Mouse (Mus musculus): Measurements from ENCODE around the gene Add1. TPM values are rescaled to one million over a fixed set of nuclear protein-coding genes. Genes with fewer than 3 reads are reported as not detected.

Add1 gene
- total and polyA plus RNA-seq, 2 experiments from 2014 or later, result 104 to 246 TPM

DNA sequence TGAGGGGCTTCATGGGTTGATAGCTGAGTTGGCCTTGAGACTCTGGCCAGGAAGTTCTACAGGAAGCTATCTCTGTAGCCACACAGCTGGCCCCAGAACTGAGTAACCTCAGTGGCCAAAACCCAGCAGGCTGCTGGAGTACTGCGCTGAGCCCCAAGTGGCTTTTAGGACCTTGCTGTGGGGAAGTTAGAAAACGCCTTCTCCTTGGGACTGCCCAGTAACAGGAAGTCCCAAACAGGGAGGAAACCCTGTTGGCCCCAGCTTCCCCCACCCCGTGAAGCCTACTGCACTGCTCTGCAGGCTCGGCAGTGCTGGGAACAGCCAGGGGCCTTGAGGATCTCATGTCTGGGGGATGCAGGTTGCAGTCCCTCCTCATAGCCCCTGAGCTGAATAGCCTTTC, 30.4 kb upstream of the Add1 start:
- H3K36me3 ChIP-seq (replicated peaks; ENCODE audit: control insufficient read depth, insufficient read depth, low read length), result no peaks in the 10 kb centered on the region
- DNase-seq (ENCODE audit: low spot score) (no peak), ATAC-seq (ENCODE audit: insufficient read depth, low read depth) (no peak)
- WGBS, result 40% methylated on average over 4 of the region's 4 CpGs
- H3K4me2 ChIP-seq (ENCODE audit: low read depth, low read length), result no peak overlapping the region
- H3K27ac ChIP-seq (ENCODE audit: low read depth), result no peak overlapping the region
- no peak for TF ChIP-seq CTCF (IDR thresholded peaks at IDR 0.05; ENCODE audit: low read depth)
- no peak for TF ChIP-seq EP300 (IDR thresholded peaks at IDR 0.05; ENCODE audit: low read depth)
- no peak overlapping the region for H3K4me3 ChIP-seq (ENCODE audit: low read depth, low read length)
- H3K27me3 ChIP-seq (ENCODE audit: control insufficient read depth, insufficient read depth, low read length), result no peaks in the 10 kb centered on the region
- no peaks in the 10 kb centered on the region for H3K9me3 ChIP-seq (replicated peaks; ENCODE audit: control insufficient read depth, low read length)
- H3K4me1 ChIP-seq (ENCODE audit: control insufficient read depth, insufficient read depth), result no peaks in the 10 kb centered on the region
- no peak overlapping the region for H3K9ac ChIP-seq (replicated peaks; ENCODE audit: low read depth, low read length)

DNA sequence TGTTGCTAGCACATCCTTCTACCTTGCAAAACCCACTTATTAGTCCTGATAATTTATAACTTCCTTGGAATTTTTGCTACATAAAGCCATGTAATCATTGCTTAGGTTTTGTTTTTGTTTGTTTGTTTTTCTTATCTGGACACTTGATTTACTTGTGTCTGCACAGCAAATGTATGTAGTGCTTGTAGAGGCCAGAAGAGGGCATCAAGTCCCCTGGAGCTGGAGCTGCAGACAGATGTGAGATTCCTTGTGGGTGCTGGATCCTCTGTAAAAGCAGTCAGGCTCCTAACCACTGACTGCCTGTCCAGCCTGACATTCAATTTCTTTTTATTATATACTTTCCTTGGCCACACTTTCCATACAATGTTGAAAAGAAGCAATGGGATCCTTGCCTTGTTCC, 26.1 kb upstream of the Add1 start:
- Histone ChIP-seq H3K27me3 (ENCODE audit: control insufficient read depth, insufficient read depth, low read length) (no peaks in the 10 kb centered on the region), H3K4me2 (ENCODE audit: low read depth, low read length) (no peak overlapping the region), H3K9me3 (replicated peaks; ENCODE audit: control insufficient read depth, low read length) (no peaks in the 10 kb centered on the region), H3K4me3 (ENCODE audit: low read depth, low read length) (no peak overlapping the region), H3K4me1 (ENCODE audit: control insufficient read depth, insufficient read depth) (peaks cover 11% of the 10 kb centered on the region; the same call in 1 of the 2 replicates), H3K36me3 (replicated peaks; ENCODE audit: control insufficient read depth, insufficient read depth, low read length) (no peaks in the 10 kb centered on the region), H3K27ac (ENCODE audit: low read depth) (no peak overlapping the region), H3K9ac (replicated peaks; ENCODE audit: low read depth, low read length) (no peak overlapping the region)
- no peak for ATAC-seq (ENCODE audit: insufficient read depth, low read depth)
- TF ChIP-seq CTCF (IDR thresholded peaks at IDR 0.05; ENCODE audit: low read depth) (peak; percentile 59), EP300 (IDR thresholded peaks at IDR 0.05; ENCODE audit: low read depth) (no peak)
- DNase-seq (ENCODE audit: low spot score), result peak; percentile 46

DNA sequence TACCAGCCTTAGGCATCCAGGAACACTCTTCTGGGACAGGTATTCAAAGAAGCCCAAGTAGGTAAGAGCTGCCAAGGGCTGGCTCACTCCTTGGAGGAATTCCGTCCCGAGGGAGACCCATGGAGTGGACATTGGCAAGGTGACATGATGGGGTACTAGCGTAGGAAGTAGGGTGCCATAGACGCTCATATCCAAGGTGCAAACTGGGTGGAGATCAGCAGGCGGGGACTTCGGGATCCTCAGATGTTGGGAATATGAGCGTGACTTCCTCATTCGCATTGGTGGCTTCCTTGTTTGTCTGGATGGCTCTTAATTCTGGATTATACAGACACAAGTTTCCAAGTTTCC, 24.4 kb upstream of the Add1 start:
- WGBS, result 22% methylated on average over 8 of the region's 8 CpGs
- ATAC-seq (ENCODE audit: insufficient read depth, low read depth) (no peak), DNase-seq (ENCODE audit: low spot score) (no peak)
- H3K4me3 ChIP-seq (ENCODE audit: low read depth, low read length), result peak overlapping the region; percentile 66
- H3K4me2 ChIP-seq (ENCODE audit: low read depth, low read length), result peak overlapping the region; percentile 88
- no peak for TF ChIP-seq CTCF (IDR thresholded peaks at IDR 0.05; ENCODE audit: low read depth)
- TF ChIP-seq EP300 (IDR thresholded peaks at IDR 0.05; ENCODE audit: low read depth), result no peak
- no peaks in the 10 kb centered on the region for H3K27me3 ChIP-seq (ENCODE audit: control insufficient read depth, insufficient read depth, low read length)
- peak overlapping the region; percentile 80 for H3K9ac ChIP-seq (replicated peaks; ENCODE audit: low read depth, low read length)
- H3K27ac ChIP-seq (ENCODE audit: low read depth), result no peak overlapping the region
- H3K4me1 ChIP-seq (ENCODE audit: control insufficient read depth, insufficient read depth), result peaks cover 11% of the 10 kb centered on the region; the same call in 1 of the 2 replicates
- no peaks in the 10 kb centered on the region for H3K9me3 ChIP-seq (replicated peaks; ENCODE audit: control insufficient read depth, low read length)
- no peaks in the 10 kb centered on the region for H3K36me3 ChIP-seq (replicated peaks; ENCODE audit: control insufficient read depth, insufficient read depth, low read length)

DNA sequence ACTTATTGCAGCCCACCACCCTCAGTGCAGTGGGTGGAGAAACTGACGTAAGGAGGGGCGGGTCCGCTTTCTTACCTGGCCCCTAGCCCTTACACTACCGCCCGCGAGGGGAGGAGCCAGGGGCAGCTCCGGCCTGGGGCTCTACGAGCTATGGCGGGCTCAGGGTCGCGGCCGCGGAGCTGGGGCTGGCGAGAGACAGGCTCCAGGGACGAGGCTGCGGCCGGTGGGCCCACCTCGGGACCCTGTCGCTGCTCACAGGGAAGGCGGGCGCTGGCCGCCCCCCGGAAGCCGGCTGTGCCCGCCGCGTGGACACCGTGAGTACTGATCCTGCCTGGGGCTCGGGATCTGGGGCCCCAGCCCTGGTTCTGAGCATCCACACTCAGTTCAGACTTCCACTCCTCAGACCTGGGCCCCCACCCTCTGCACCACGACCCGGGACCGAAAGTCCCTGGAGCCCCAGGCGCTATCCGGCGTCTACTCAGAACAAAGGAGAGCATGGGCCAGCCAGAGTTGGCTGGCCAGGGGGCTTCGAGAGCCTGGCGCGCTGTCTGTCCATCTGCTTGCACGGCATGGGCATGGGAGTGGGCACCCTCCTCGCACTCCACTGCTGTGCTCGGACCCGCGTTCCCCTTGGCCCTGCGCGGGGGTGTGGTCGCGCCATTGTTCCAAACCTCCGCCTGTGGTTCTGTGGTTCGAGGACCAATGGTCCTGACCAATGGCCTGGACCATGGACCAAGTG, 23.8 kb upstream of the Add1 start:
- Histone ChIP-seq H3K9ac (replicated peaks; ENCODE audit: low read depth, low read length) (peak overlapping the region; percentile 80), H3K4me2 (ENCODE audit: low read depth, low read length) (peak overlapping the region; percentile 88), H3K4me1 (ENCODE audit: control insufficient read depth, insufficient read depth) (peaks cover 11% of the 10 kb centered on the region; the same call in 1 of the 2 replicates), H3K4me3 (ENCODE audit: low read depth, low read length) (peak overlapping the region; percentile 66), H3K36me3 (replicated peaks; ENCODE audit: control insufficient read depth, insufficient read depth, low read length) (no peaks in the 10 kb centered on the region), H3K27me3 (ENCODE audit: control insufficient read depth, insufficient read depth, low read length) (no peaks in the 10 kb centered on the region), H3K27ac (ENCODE audit: low read depth) (no peak overlapping the region), H3K9me3 (replicated peaks; ENCODE audit: control insufficient read depth, low read length) (no peaks in the 10 kb centered on the region)
- ATAC-seq (ENCODE audit: insufficient read depth, low read depth) (peak; percentile 64), DNase-seq (ENCODE audit: low spot score) (peak; percentile 18)
- TF ChIP-seq EP300 (IDR thresholded peaks at IDR 0.05; ENCODE audit: low read depth) (no peak), CTCF (IDR thresholded peaks at IDR 0.05; ENCODE audit: low read depth) (no peak)
- WGBS, result under 1% methylated on average over 32 of the region's 49 CpGs

DNA sequence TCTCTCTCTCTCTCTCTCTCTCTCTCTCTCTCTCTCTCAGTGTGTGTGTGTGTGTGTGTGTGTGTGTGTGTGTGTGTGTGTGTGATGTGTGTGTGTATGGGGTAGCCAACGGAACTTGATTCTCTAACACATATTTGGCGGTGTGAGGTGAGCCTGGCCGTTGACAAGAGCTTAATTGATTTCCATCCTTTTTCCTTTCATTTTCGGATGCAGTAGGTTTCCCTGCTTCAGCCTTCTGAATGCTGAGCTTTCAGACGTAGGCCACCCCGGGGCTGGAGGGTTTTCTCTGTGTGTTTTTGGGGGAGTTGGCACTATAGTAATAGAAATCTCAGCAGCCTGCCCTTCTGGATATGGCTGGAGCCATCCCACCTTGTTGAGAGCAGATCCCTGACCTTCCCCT, 23.2 kb upstream of the Add1 start:
- Histone ChIP-seq H3K4me3 (ENCODE audit: low read depth, low read length) (peak overlapping the region; percentile 66), H3K4me1 (ENCODE audit: control insufficient read depth, insufficient read depth) (peaks cover 11% of the 10 kb centered on the region; the same call in 1 of the 2 replicates), H3K36me3 (replicated peaks; ENCODE audit: control insufficient read depth, insufficient read depth, low read length) (0 out of 2 replicates have a peak, but pooled peaks cover 2% of the 10 kb centered on the region), H3K9me3 (replicated peaks; ENCODE audit: control insufficient read depth, low read length) (no peaks in the 10 kb centered on the region), H3K27me3 (ENCODE audit: control insufficient read depth, insufficient read depth, low read length) (no peaks in the 10 kb centered on the region), H3K27ac (ENCODE audit: low read depth) (no peak overlapping the region), H3K9ac (replicated peaks; ENCODE audit: low read depth, low read length) (no peak overlapping the region), H3K4me2 (ENCODE audit: low read depth, low read length) (peak overlapping the region; percentile 88)
- ATAC-seq (ENCODE audit: insufficient read depth, low read depth), result no peak
- DNase-seq (ENCODE audit: low spot score), result no peak
- TF ChIP-seq CTCF (IDR thresholded peaks at IDR 0.05; ENCODE audit: low read depth) (no peak), EP300 (IDR thresholded peaks at IDR 0.05; ENCODE audit: low read depth) (no peak)
- WGBS, result 46% methylated on average over 6 of the region's 6 CpGs

DNA sequence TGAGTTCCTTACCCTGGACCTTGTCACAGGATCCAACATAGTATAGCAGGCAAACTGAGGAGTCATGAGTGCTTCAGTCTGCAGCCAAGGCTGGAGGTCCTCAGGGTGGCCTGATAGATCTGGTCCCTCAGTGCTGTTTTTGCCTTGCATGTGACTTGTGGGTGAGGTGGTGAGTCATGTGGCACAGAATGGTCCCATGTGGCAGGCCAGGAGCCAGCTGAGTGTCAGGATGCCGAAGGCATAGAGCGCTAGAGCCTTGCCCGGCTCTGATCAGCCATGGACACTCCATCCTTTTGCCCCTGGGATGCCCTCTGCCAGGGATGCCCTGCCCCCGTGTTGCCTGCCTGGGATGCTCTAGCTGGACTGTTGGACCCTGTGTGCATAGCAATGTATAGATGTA, 21.6 kb upstream of the Add1 start:
- TF ChIP-seq CTCF (IDR thresholded peaks at IDR 0.05; ENCODE audit: low read depth) (no peak), EP300 (IDR thresholded peaks at IDR 0.05; ENCODE audit: low read depth) (no peak)
- ATAC-seq (ENCODE audit: insufficient read depth, low read depth) (no peak), DNase-seq (ENCODE audit: low spot score) (no peak)
- WGBS, result 74% methylated on average over 4 of the region's 4 CpGs
- Histone ChIP-seq H3K27me3 (ENCODE audit: control insufficient read depth, insufficient read depth, low read length) (no peaks in the 10 kb centered on the region), H3K4me1 (ENCODE audit: control insufficient read depth, insufficient read depth) (peaks cover 11% of the 10 kb centered on the region; the same call in 1 of the 2 replicates), H3K9ac (replicated peaks; ENCODE audit: low read depth, low read length) (no peak overlapping the region), H3K4me3 (ENCODE audit: low read depth, low read length) (no peak overlapping the region), H3K9me3 (replicated peaks; ENCODE audit: control insufficient read depth, low read length) (no peaks in the 10 kb centered on the region), H3K4me2 (ENCODE audit: low read depth, low read length) (no peak overlapping the region), H3K36me3 (replicated peaks; ENCODE audit: control insufficient read depth, insufficient read depth, low read length) (peaks cover 17% of the 10 kb centered on the region; the same call in 1 of the 2 replicates), H3K27ac (ENCODE audit: low read depth) (no peak overlapping the region)

Measured in heart, postnatal 0 days (tissue).